19 mouse cellular contexts compared by ENCODE assay signal in the genomic region with DNA sequence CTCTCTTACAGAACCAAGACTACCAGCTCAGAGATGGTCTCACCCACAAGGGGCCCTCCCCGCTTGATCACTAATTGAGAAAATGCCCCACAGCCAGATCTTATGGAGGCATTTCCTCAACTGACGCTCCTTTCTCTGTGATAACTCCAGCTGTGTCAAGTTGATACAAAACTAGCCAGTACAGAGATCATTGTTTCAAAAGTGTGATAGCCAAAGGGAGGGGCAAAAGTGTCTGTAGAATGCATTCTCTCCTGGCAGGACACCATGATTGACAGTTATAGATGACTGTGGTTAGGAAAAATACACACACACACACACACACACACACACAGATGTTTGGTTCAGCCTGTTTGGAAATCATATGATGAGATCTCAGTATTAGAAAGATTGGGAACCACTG.
"Had no signal": no experiment of that assay in that cellular context is flagged by ENCODE, and none has a peak within 500 bp of the region (broad histone marks: within the 10 kb centered on the region; RNA-seq: fewer than 3 reads in every experiment).

No protein-coding gene starts in this region.

- H3K4me3 ChIP-seq: limb, embryonic 10.5 days; limb, embryonic 13.5 days; midbrain, embryonic 12.5 days; midbrain, embryonic 15.5 days; neural tube, embryonic 13.5 days; stomach, embryonic 15.5 days had no signal

- H3K4me2 ChIP-seq: limb, embryonic 13.5 days; lung, embryonic 14.5 days; midbrain, embryonic 12.5 days; midbrain, embryonic 15.5 days; neural tube, embryonic 13.5 days; stomach, embryonic 15.5 days had no signal

- H3K9me3 ChIP-seq: limb, embryonic 10.5 days; midbrain, embryonic 12.5 days; midbrain, embryonic 15.5 days; neural tube, embryonic 13.5 days; stomach, embryonic 15.5 days had no signal

- H3K27ac ChIP-seq: limb, embryonic 10.5 days; limb, embryonic 13.5 days; midbrain, embryonic 12.5 days; midbrain, embryonic 15.5 days; neural tube, embryonic 13.5 days; stomach, embryonic 15.5 days had no signal

- DNase-seq: kidney, adult 18-20 months; kidney, adult 9 months; kidney, postnatal 14 days; kidney, postnatal 4 days; lung, embryonic 14.5 days; lung, postnatal 36 days; retina, postnatal 1 day; right cerebral cortex, postnatal 25 days; spleen, adult 18-20 months; thymus, postnatal 25 days had no signal

- H3K27me3 ChIP-seq: limb, embryonic 13.5 days; midbrain, embryonic 12.5 days; midbrain, embryonic 15.5 days; neural tube, embryonic 13.5 days; stomach, embryonic 15.5 days had no signal

- H3K4me1 ChIP-seq: stomach, embryonic 15.5 days had no signal

- ATAC-seq: inflammation-experienced regulatory T-cells, adult 6 months; intestine, embryonic 16.5 days; lung, postnatal 0 days; midbrain, embryonic 15.5 days had no signal

- H3K9ac ChIP-seq: limb, embryonic 13.5 days; lung, embryonic 14.5 days; midbrain, embryonic 12.5 days; midbrain, embryonic 15.5 days; neural tube, embryonic 13.5 days; stomach, embryonic 15.5 days had no signal

- H3K36me3 ChIP-seq: limb, embryonic 10.5 days; limb, embryonic 13.5 days; midbrain, embryonic 12.5 days; midbrain, embryonic 15.5 days; neural tube, embryonic 13.5 days; stomach, embryonic 15.5 days had no signal
